Mouse (Mus musculus) thymus, postnatal 4 days (tissue): ENCODE data around the gene Cbarp.

ENCODE experiments used
- DNase-seq: peaks from one replicate; pipeline ENCODE4 v3.0.0; 2021

Cbarp gene

DNA sequence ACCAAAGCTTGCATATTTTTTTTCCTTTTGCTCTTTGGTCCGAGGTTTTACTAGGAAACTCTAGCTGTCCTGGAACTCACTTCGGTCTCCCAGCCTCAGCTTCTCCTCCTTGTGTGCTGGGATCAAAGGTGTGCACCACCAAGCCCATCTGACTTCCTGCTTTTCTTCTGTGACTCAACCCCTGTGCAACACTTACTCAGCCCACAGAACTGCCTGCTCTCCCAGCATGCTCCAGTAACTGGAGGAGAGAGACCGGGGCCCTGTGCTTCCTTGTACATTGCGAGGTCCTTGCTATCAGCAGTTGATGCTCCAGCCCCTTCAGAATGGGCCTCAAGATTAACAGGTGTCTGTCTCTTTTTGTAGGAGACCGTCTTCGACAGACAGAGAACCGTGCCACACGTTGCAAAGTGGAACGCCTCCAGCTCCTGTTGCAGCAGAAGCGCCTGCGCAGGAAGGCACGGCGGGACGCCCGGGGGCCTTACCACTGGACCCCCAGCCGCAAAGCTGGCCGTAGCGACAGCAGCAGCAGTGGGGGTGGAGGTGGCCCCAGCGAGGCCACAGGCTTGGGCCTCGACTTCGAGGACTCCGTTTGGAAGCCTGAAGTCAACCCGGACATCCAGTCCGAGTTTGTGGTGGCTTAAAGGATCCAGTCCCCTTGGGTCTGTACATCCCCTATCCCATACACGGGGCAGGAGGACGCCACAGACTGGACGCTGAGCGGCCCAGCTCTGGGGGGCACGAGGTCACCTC lies 15.5 kb upstream of the Cbarp start:
- DNase-seq = no peak

DNA sequence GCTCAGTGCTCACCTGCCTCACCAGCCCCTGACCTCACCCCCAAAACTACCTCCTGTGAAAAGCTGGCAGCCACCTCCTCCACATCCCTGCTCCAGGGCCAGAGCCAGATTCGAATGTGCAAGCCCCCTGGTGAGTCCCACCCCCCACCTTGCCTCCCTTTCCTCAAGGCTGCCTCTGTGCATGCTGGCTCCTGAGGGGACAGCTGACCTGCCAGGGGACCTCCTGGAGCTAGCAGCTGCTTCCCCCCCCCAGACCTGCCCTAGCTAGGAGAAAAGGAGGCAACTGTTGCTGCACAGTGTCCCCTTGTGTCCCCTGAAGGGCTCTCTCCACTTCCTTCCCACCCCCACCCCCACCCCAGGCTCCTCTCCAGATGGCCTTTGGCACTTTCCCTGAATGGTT lies 14.6 kb upstream of the Cbarp start:
- DNase-seq = no peak

DNA sequence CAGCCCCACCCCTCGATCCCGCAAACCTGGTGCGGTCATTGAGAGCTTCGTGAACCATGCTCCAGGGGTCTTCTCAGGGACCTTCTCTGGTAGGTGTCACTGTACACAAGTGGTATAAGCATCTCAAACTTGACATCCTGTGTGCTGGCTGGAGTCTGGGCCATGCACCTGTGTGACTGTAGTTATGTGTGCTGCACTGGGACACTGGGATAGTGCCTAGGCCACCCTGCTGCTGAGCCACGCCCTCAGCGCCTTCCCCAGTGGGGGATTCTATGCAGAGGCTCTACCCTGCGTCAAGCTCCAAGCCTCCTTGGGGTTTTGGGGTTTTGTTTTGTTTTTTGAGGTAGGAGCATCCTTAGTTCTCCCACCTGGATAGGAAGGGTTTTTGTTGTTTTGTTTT lies 13.7 kb upstream of the Cbarp start:
- DNase-seq = no peak

DNA sequence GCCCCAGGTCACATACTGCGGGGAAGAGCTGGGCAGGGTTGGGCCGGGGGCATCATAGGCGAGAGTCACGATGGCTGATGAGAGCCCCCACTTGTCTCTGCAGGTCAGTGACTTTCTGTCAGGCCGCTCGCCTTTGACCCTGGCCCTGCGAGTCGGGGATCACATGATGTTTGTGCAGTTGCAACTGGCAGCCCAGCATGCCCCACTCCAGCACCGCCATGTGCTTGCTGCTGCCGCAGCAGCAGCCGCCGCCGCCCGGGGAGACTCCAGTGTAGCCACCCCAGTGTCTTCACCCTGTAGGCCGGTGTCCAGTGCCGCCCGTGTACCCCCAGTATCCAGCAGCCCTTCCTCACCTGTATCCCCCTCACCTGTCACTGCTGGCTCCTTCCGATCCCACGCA lies 13.1 kb upstream of the Cbarp start:
- no peak for DNase-seq

DNA sequence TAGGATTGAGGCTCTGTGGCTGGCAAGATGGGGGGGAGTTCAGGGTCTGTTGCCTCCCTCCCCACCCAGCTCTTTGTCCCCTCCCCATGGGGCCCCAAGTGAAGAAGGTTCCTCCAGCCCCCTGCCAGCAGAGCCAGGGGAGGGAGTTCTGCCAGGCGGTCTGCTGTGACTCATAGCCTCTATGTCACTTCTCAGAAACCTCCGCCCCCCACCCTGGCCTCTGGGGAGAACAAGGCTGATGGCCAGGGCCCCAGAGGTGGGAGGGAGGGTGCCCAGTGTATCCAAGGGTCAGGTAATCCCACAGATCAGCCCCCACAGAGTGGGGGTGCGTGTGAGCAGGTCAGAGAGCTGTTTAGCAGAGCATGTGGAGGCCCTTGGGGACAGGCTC lies 12.2 kb upstream of the Cbarp start:
- peak; percentile 56 for DNase-seq

DNA sequence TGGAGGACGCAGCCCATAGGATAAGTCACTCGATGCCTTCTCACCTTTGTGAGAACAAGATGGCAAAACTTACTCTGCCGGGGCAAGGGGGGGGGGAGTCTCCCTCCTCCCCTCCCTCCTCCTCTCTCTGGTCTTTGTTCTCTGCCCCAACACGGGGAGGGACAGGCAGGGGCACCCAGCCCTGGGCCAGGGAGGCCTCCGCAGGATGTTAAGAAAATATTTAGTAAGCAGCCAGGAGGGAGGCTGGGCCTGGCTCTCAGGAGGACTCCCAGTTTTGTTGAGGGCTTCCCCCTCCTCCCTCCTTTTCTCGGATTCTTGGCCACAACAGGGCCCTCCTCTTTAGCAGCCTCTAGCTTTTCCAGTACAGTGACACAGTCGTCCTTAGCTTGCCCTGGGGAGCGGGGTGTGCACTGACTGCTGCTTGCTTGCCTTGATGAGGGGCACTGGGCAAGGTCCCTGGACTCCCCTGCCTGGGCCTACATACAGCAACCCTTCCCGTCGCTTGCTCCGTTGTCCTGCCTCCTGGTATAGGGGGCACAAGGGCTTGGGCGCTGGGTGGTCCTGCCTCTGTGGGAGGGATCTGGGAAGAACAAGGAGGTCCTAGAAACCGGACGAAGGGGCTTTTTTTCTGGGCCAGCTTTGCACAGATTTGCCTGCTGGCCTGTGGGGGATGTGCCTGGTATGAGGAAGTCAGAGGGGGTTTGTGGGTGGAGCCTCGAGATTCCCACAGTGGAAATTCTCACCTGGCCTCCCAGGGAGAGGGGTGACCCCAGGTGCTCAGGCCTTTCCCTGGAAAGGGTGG lies 11.6 kb upstream of the Cbarp start:
- peak; percentile 57 for DNase-seq

DNA sequence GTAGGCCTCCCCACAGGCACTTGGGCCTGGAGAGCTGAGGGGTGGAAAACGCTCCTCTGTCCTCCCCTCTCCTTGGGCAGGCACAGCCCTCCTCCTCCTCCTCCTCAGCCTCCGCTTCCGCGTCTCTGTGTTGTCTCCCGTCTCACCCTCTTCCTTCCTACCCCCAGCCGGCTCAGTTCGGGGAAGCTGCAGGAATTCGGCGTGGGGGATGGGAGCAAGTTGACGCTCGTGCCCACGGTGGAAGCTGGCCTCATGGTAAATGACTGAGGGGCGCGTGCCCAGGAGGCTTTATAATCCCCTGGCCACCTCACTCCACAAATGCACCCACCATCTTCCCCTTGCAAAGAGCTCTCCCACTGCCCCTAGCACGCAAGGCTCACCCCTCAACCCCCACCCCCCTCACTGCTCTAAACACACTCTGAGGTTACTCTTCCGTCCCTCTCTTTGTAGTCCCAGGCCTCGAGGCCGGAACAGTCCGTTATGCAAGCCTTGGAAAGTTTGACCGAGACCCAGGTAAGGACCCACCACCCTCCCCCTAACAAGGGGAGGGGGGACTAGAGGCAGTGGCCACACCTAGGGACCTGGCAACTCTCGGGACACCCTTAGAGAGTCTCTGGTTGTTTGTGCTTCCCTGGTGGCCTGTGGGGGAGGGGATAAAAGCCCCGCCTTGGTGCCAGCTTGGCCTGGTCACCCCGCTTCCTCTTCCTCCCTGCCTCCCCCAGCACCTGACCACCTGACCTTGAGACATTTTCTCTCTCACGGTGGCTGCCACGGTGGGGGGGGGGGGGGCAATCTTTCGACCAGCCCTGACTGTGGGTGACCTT lies 10.8 kb upstream of the Cbarp start:
- peak; percentile 79 for DNase-seq

DNA sequence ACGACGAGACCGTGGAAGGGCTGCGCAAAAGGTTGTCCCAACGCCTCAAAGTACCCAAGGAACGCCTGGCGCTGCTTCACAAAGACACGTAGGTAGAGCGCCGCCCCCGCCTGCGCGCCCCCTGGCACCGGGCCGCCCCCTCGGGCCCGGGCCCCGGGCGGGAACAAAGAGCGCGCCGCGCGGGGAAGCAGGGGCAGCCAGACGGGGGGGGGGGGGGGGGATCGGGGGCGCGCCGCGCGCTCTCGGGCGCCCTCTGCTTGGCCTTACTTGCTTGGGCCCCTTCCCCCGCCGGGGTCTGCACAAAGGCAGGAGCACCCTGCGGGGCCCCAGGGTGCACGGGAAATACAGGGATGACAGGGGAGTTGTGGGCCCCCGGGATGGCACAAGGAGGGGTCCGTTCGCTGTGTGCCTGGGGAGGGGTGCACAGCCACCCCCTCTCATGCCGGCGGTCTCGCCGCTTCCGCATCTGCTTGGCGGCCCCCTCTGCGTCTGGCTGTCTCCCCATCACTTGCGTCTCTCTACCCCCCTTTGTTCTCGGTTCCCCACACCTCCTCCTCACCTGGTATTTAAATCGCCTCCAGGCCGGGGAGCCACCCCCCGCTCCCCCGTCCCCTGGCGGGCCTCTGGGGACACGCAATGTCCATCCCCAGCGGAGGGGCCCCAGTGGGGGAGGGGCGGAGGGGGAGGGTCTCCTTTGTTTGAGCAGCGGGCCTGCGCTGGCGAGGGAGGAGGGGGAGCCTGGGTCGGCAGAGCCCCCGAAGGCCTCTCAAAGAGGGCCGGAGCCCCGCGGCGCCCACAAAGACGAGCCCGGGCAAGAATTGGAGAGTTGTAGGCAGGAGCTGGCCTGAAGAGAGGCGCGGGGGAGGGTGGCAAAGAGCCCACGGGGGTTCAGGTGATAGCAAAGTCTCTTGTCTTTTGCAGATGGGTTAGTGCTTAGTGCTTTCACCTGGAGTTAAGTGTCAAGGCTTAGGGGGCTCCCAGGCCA lies 9.9 kb upstream of the Cbarp start:
- DNase-seq = peak; percentile 91

DNA sequence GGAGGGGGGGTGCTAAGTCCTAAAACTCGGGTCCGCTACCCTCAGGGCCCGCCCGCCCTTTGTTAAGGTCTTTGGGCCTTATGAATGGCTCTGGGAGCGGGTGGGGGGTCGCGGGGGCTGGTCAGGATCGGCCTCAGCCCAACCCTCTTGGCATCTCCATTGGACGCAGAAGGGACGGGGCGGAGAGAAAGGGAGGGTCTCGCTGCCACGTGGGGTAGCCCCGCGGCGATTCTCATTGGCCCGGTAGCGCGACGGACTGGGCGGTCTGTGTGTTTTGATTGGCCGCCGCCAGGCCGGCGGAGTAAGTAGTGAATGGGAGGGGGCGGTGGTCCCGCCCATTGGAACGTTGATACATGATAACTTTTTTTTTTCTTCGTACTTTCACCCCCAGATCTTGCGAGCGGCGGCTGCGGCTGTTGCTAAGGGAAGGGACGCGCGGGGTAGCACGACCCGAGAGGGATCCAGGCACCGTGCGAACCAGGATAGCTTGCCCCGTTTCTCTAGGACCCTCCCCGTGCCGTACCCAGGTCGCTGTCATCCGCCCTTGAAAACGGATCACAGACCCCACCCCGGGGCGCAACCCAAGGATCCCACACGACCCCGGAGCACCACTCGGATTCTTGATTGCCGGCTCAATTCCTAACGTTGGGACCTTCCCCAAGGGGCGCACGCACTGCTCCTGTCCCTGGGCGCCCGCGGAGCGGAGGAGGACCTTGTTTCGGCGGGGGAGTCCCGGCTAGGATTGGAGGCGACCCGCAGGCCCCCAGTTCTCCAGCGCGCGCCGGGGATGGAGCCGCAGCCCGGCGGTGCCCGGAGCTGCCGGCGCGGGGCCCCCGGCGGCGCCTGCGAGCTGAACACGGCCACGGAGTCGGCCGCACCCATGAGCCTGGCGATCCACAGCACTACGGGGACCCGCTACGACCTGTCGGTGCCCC lies 8.9 kb upstream of the Cbarp start:
- DNase-seq = peak; percentile 96

DNA sequence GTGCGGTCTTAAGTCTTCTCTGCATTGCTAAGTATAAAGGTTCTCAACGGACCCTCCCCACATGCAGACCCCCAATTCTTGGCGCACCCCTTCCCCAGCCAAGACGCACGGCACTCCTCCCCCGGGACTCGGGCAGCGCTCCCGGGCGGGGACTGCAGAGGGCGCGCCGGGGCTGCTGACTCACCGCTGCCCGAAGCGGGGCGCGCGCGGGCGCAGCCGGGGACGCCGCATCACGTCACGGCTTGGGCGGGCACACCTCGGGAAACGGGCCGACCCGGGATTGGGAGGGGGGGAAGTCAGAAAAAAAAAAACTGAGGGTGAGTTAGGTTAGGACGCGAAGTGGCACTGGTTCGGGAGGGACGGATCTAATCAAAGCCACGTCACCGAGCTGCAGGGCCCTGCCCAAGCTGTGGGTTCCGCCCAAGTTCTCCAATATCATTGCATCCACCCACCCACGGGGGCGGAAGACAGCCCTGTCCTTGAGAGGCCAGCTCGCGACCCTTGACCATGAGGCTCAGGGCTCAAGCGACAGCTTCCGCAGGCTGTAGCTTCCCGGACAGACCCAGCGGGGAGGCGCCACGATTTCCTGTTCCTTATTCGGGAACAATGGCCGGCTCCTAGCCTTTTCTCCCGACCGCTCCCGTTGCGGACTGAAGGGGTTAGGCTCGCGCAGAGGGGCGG lies 8.1 kb upstream of the Cbarp start:
- peak; percentile 98 for DNase-seq

DNA sequence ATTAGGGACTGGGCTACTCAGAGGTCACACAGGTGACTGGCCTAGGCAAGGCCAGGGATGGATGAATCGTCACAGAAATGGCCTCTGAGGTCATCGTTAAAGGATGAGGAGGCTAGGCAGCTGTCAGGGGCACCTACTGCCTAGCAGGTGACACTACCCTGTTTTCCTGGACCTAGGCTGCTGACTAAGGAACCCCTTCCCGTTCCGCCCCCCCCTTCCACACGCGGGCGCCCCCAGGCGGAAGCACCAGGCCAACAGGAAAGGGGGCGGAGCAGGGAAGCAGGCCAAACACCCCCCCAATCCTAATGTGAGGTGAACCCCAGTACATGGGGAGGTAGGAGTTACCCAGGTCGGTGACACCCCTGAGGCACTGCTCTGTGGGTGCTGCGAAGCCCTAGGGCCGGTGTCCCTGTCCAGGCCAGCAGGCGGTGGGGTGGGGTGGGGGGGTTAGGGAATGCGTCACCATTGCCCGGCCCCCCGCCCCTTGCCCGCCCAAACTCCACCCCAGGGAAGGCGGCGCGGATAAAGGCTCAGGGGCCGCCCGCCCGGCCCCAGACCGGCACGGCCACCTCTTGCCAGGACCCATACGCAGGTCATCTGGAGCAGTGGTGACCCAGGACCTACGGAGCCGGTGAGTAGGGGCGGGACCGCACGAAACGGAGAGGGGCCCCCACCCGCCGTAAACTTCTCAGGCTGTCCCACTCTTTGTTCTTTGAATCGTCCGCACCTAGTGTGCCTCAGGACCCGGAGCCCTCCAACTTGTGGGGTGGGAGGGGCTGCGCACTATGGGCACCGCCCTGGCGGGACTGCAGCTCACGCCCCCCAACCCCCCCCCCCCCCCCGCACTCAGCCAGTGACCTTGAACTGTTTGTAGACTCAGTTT lies 7.3 kb upstream of the Cbarp start, which contains the start of gene Midn:
Midn (plus strand) TSS at position 554 of the 883 bp plus-strand sequence.
- peak; percentile 81 for DNase-seq

DNA sequence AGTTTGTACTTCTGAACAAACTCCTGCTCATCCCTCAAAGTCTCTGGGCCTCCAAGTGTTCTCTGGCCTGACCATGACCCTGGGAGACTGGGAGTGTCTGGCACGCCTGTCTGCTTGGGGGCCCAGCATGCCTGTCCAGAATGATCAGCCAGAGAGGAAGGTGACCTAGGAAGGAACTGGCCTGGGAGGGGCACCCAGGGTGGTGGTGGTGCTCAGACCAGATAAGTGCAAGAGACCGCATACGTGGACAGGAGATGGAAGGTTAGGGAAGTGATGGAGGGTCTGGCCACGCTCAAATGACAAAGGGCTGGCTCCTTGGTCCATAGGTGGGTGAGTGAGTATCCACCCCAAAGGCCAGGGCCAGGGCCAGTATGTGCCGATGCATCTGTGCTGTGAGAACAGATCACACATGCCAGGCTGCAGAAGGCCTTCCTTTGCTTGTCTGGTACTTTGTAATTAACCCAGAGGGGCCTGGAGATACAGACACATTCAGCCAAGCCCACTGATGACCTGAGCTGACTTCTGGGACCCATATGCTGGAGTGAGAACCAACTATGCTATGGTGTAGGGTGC lies 6.6 kb upstream of the Cbarp start:
- DNase-seq = peak; percentile 21

DNA sequence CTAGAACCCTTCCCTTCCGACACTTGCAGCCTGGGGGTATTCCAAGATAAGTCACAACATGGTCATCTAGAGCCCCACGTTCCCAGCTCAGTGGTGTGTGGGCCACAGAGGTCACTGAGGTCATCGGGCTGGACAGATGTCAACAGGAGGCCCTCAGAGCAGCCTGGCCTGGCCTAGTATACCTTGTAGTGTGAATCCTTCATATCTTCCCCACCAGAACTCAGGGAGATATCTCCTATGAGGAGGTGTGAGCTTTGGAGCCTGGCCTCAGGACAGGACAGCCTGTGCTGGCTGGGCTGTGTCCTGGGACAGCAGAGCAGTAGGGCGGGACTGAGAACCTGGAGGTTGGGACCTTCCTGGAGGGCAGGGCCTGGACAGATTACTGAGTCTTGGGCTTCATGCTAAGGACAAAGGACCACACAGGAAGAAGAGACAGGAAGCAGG lies 6.0 kb upstream of the Cbarp start:
- peak; percentile 19 for DNase-seq

DNA sequence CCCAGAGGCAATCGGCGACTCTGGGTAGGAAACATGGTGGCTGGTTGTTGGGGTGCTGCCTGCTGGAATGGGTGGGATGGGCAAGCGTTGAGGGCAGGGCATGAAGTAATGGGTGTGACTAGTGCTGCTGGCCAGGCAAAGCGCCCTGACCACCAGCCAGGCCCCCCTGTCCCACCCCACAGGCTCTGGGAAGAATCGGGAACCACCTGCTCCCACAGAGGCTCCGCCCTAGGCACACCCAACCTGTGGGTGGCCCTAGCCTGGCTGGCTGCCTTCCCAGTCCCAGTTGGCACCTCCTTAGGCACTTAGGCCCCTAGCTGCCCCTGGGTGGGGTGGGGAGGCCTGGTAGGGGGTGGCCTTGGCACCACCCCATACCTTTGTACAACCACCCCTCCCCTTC lies 5.3 kb upstream of the Cbarp start:
- peak; percentile 39 for DNase-seq

DNA sequence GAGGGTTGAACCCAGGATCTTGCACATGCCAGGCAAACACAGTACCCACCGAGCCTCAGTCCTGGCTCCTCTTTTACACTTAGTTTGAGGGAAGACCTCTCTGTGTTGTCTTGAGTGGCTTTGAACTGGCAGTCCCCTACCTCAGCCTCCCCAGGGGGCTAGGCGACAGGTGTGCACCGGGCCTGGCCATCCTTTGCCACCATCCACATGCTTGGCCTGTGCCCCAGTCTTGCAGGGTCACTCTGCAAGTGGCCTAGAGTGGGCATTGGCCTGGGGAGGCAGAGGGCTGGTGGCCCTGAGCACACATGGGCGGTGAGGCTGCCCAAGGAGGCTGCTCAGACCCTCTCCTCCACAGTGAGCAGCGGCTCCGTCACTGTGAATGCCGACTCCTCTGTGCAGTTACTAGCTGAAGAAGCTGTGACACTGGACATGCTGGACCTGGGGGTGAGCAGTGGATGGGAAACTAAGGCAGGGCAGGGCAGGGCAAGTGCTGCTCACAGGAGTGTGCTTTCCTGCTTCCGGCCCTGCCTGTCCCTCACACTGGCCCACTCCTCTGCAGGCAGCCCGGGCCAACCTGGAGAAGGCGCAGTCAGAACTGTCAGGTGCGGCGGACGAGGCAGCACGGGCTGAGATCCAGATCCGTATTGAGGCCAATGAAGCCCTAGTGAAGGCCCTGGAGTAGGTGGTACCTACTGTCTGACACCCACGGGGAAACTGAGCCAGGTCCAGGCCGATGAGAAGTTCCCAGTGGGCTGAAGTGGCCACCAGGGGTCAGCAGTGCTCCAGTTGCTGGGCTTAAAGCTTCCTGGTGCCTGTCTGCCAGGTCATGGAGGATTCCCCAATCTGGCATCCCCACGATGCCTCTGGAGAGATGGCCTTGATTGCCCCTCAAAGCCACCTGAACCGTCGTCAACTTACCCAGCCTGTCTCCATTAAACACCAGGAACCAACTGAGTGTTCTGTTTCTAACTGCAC lies 4.5 kb upstream of the Cbarp start:
- DNase-seq = peak; percentile 88

DNA sequence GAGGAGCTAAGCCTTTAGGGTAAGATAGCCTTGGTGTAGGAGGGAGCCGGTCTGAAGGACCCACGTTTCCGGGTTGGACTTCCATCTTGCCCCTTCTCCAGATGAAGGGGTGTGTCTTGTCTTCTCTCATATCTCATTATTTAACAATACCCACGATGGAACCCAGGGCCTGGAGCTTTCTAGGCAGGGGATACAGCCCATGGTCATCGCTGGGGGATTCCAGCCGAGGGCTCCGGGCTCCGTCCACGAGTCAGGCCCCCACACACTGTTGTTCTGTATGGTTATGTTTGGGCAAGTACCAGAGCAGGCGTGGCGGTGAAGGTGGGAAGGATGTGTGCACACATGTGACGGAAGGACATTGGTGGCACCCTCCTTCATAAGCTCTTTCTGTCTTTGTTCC lies 3.5 kb upstream of the Cbarp start:
- DNase-seq = peak; percentile 27

DNA sequence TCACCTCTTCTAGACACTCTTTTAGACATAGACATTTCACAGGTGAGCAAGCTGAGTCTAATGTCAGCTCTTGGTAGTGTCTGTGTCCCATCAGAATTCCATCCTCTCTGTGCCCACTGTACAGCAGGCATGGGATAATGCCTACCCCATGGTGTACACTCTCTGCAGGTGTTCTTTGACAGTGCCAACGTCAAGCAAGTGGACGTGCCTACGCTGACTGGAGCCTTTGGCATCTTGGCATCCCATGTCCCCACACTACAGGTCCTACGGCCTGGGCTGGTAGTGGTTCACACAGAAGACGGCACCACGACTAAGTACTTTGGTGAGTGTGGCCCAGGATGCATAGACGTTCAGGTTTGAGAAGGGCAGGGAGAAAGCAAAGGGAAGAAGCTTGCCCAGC lies 3.0 kb upstream of the Cbarp start:
- DNase-seq = peak; percentile 19

DNA sequence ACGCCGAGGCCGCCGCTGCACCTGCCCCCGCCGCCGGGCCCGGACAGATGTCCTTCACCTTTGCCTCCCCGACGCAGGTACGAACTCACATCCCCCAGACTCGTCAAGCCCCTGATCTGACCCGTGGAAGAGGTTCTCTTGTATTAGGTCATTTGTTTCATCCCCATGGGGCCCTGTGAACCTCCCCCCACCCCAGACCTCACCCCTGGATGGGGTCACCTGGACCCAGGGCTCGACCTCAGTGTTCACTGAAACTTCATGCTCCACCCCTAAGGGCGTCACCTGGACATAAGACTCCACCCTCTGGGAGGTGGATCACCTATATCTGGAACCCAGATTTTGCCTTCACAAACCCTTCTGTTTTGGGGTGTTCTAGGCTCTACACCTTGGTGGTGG lies 1.9 kb upstream of the Cbarp start:
- no peak for DNase-seq
